Mouse (Mus musculus) neural tube, embryonic 12.5 days (tissue): Measurements from ENCODE around the gene Nedd4. TPM values are rescaled to one million over a fixed set of nuclear protein-coding genes. Genes with fewer than 3 reads are reported as not detected.
"Not testable (repeated sequence)": the region's sequence is repeated elsewhere in the genome, so short reads cannot be mapped to it uniquely, and the experiment has no call there.

Experiments used
- ATAC-seq: fragments of 200-750 bp; cut with Nextera tagmentation; 2 replicates; pipeline ENCODE4 v1.8.0; 2017; ENCODE audit warnings: low read depth, mild to moderate bottlenecking, moderate TSS enrichment, moderate library complexity; ENCODE audit not compliant: low FRiP score
- H3K27ac ChIP-seq: fragments of 300-500 bp; sonication (generic); 2 replicates; pipeline ENCODE4 v1.5.1; 2016
- H3K27me3 ChIP-seq: fragments of 300-500 bp; sonication (generic); replicated peaks from 2 replicates; pipeline ENCODE4 v1.6.1; 2016; ENCODE audit warnings: mild to moderate bottlenecking
- H3K36me3 ChIP-seq: fragments of 300-500 bp; sonication (generic); 2 replicates; pipeline ENCODE4 v1.6.1; 2016; ENCODE audit warnings: mild to moderate bottlenecking
- H3K4me1 ChIP-seq: fragments of 300-500 bp; sonication (generic); 2 replicates; pipeline ENCODE4 v1.6.1; 2016
- H3K4me2 ChIP-seq: fragments of 300-500 bp; sonication (generic); replicated peaks from 2 replicates; pipeline ENCODE4 v1.6.1; 2016; ENCODE audit warnings: mild to moderate bottlenecking
- H3K4me3 ChIP-seq: fragments of 300-500 bp; sonication (generic); 2 replicates; pipeline ENCODE4 v1.5.1; 2016
- H3K9ac ChIP-seq: fragments of 300-500 bp; sonication (generic); 2 replicates; pipeline ENCODE4 v1.6.1; 2016; ENCODE audit warnings: mild to moderate bottlenecking
- H3K9me3 ChIP-seq: fragments of 300-500 bp; sonication (generic); 2 replicates; pipeline ENCODE4 v1.6.1; 2016; ENCODE audit warnings: mild to moderate bottlenecking
- WGBS: fragments of 180-500 bp; shearing (Covaris S2); methylation state at CpG from one replicate; pipeline ENCODE4 v1.1.7; 2016; 5-methylcytosine and 5-hydroxymethylcytosine counted together
- polyA plus RNA-seq: library from polyadenylated mRNA; unstranded; fragments of >200 nt; fragmentation: Nextera tagmentation; extraction: Ambion mirVana; gene quantifications from 2 replicates; pipeline ENCODE4 v1.2.1, GENCODE M21; 2016

The Nedd4 gene
- polyA plus RNA-seq, 1 experiment from 2014 or later = 637 TPM

GRCm38 (mm10) chr9:72656491-72656890 lies 5.7 kb upstream of the Nedd4 start:
- Histone ChIP-seq H3K4me3 (no peak overlapping the region), H3K4me1 (peaks cover 19% of the 10 kb centered on the region), H3K4me2 (no peak overlapping the region), H3K9ac (no peak overlapping the region), H3K27me3 (no peaks in the 10 kb centered on the region), H3K27ac (no peak overlapping the region), H3K9me3 (no peaks in the 10 kb centered on the region), H3K36me3 (no peaks in the 10 kb centered on the region)
- WGBS = 15% methylated on average over 4 of the region's 4 CpGs
- ATAC-seq = no peak

DNA sequence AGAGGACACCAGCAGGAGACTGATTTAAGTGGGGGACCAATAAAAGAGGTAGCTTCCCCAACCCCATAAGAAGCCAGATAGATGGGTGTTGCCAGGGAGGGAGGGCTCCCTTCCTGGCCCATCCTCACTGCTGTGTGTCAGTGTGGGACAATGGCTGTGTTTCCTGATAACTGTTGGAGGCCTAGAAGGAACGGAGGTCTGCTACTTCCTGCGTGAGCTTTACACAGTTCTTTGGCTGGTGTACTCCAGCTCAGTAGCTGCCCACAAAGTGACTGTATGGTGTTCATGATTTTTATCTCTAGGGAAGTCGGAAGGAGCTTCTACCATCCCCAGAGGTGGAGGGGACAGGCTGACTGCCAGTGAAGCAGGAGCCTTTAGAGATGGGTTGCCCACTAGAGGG lies 5.2 kb upstream of the Nedd4 start:
- WGBS = 14% methylated on average over 3 of the region's 3 CpGs

GRCm38 (mm10) chr9:72657694-72658093 lies 4.5 kb upstream of the Nedd4 start:
- Histone ChIP-seq H3K9ac (no peak overlapping the region), H3K4me3 (no peak overlapping the region), H3K27ac (no peak overlapping the region), H3K27me3 (no peaks in the 10 kb centered on the region), H3K4me1 (peaks cover 17% of the 10 kb centered on the region), H3K9me3 (no peaks in the 10 kb centered on the region), H3K36me3 (no peaks in the 10 kb centered on the region), H3K4me2 (no peak overlapping the region)
- 85% methylated on average over 1 of the region's 1 CpGs for WGBS
- ATAC-seq = no peak

More for the DNA sequence above, 5.2 kb upstream of the Nedd4 start:
- Histone ChIP-seq H3K36me3 (no peaks in the 10 kb centered on the region), H3K4me3 (no peak overlapping the region), H3K27me3 (no peaks in the 10 kb centered on the region), H3K4me2 (no peak overlapping the region), H3K9ac (no peak overlapping the region), H3K4me1 (peaks cover 19% of the 10 kb centered on the region), H3K27ac (no peak overlapping the region), H3K9me3 (no peaks in the 10 kb centered on the region)
- ATAC-seq = no peak

- Histone ChIP-seq H3K9ac (no peak overlapping the region), H3K36me3 (peaks cover 7% of the 10 kb centered on the region; the same call in 1 of the 2 replicates), H3K27me3 (no peaks in the 10 kb centered on the region), H3K4me2 (no peak overlapping the region), H3K4me1 (peaks cover 31% of the 10 kb centered on the region), H3K4me3 (no peak overlapping the region), H3K9me3 (no peaks in the 10 kb centered on the region), H3K27ac (no peak overlapping the region)
- ATAC-seq = no peak
- 80% methylated on average over 4 of the region's 4 CpGs for WGBS
These were observed 2.0 kb upstream of the Nedd4 start for GRCm38 (mm10) chr9:72660139-72660538.

DNA sequence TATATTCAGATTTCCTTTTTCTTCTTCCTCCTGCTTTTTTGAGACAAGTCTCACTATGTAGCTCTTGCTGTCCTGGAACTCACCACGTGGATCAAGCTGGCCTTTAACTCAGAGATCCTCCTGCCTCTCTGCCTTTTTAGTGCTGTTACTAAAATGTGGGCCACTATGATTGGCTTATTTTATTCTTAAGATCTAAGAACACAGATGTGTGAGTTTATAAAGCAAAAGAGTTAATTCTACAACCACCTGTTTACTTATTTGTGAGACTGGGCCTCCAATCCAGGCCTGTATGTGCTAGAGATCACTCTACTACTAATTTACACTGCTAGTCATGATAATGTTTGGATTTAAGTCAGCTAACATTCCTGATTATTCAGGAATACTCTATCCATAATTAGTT lies 1.2 kb upstream of the Nedd4 start:
- Histone ChIP-seq H3K4me1 (peaks cover 35% of the 10 kb centered on the region), H3K27ac (no peak overlapping the region), H3K9ac (no peak overlapping the region), H3K27me3 (no peaks in the 10 kb centered on the region), H3K4me2 (no peak overlapping the region), H3K36me3 (peaks cover 14% of the 10 kb centered on the region; the same call in 1 of the 2 replicates), H3K4me3 (no peak overlapping the region), H3K9me3 (no peaks in the 10 kb centered on the region)
- WGBS = 45% methylated on average over 1 of the region's 1 CpGs
- no peak for ATAC-seq

DNA sequence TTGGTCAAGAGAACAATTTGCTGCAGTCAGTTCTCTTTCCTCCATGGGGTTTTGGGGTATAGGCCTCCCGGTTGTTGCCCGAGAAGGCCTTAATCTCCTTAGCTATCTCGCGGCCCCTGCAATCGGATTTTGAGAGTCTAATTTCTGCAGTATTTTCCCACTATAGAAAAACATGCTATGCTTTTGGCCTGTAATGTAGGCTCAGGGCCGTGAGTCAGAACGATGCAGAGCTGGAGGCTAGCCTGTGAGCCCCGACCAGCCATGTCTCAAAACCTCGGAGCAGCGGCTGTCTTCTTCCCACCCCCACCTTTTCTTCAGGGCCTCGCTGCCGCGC lies 618 bp upstream of the Nedd4 start:
- no peaks in the 10 kb centered on the region for H3K9me3 ChIP-seq
- ATAC-seq = no peak
- no peaks in the 10 kb centered on the region for H3K27me3 ChIP-seq
- H3K4me3 ChIP-seq = peak overlapping the region; percentile 81
- peak overlapping the region; percentile 83 for H3K4me2 ChIP-seq
- peak overlapping the region; percentile 97 for H3K27ac ChIP-seq
- under 1% methylated on average over 13 of the region's 13 CpGs for WGBS
- peak overlapping the region; percentile 99 for H3K9ac ChIP-seq
- peaks cover 17% of the 10 kb centered on the region for H3K36me3 ChIP-seq
- peaks cover 30% of the 10 kb centered on the region for H3K4me1 ChIP-seq

- Histone ChIP-seq H3K36me3 (peaks cover 28% of the 10 kb centered on the region), H3K4me3 (peak overlapping the region; percentile 81), H3K27me3 (no peaks in the 10 kb centered on the region), H3K4me2 (peak overlapping the region; percentile 83), H3K9me3 (no peaks in the 10 kb centered on the region), H3K9ac (peak overlapping the region; percentile 99), H3K27ac (peak overlapping the region; percentile 97), H3K4me1 (peaks cover 25% of the 10 kb centered on the region)
- ATAC-seq = peak; percentile 48
- WGBS = under 1% methylated on average over 55 of the region's 55 CpGs
These were observed 766 bp downstream of the Nedd4 start for GRCm38 (mm10) chr9:72662691-72663533.

GRCm38 (mm10) chr9:72663534-72663918 lies 1.4 kb downstream of the Nedd4 start:
- Histone ChIP-seq H3K36me3 (peaks cover 28% of the 10 kb centered on the region), H3K4me1 (peaks cover 25% of the 10 kb centered on the region), H3K27me3 (no peaks in the 10 kb centered on the region), H3K4me3 (peak overlapping the region; percentile 81), H3K9me3 (no peaks in the 10 kb centered on the region), H3K9ac (peak overlapping the region; percentile 99), H3K27ac (peak overlapping the region; percentile 97), H3K4me2 (peak overlapping the region; percentile 83)
- no peak for ATAC-seq
- 10% methylated on average over 10 of the region's 10 CpGs for WGBS

DNA sequence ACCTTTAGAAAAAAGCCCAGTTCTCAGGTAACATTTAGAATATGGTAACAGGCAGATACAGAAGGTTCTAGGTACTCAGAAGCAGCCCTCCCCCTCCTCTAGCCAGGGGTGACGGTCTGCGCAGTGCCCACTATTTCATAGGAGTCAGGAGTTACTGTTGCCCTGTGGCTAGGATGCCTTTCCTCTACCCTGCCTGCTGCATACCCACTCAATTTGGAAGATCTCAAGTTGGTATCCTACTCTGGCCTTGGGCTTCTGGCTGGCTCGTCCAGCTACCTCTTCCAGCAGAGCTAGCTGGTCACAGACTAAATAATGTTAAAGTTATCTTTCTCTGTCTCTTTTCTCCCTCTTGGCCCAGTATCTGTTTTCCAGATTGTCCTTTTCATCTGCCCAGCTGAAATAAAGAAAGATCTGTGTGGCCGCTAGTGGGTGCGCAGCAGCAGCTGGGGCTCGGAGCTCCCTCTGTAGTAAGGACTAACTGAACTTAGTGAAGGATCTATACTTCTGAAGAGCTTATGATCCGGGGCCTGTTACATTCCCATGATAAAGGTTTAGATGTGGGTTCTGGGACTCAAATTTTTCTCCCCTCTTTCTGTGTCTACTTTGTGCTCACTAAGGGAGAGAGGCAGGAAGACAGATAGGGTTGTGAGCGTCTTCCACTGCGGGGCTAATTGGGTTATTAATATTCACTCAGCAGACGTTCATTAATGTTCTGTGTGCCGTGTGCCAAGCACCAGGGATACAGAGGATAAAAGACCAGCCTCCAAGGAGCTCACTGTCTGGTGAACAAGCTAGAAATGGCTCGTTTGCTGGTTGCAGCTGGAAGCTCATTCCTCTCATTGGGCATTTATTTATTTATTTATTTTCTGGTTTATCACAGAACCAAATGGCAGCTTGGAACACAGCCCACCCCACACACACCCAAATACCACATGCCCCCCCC lies 2.5 kb downstream of the Nedd4 start:
- Histone ChIP-seq H3K4me1 (peaks cover 25% of the 10 kb centered on the region), H3K9me3 (no peaks in the 10 kb centered on the region), H3K27ac (peak overlapping the region; percentile 43; the same call in 1 of the 2 replicates), H3K4me3 (peak overlapping the region; percentile 81), H3K27me3 (no peaks in the 10 kb centered on the region), H3K9ac (peak overlapping the region; percentile 99), H3K4me2 (peak overlapping the region; percentile 83), H3K36me3 (peaks cover 37% of the 10 kb centered on the region)
- no peak for ATAC-seq
- 37% methylated on average over 12 of the region's 12 CpGs for WGBS

DNA sequence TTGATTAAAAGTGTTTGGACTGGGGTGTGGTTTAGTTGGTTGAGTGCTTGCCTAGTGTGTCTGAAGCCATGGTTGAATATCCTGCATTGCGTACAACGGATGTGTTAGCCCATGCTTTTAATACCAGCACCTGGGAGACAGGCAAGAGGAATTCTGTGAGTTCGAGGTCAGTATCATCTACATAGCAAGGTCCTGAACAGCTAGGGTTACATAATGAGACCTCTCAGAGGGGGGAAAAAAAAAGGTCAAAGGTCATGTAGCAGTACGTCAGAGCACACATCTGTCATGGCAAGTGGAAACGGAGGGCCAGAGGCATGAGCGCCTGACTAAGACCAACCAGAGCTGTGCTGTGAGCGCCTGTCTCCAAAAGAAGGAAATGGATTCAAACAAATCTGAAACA lies 3.4 kb downstream of the Nedd4 start:
- H3K9me3 ChIP-seq = no peaks in the 10 kb centered on the region
- peak overlapping the region; percentile 43; the same call in 1 of the 2 replicates for H3K27ac ChIP-seq
- 38% methylated on average over 7 of the region's 7 CpGs for WGBS
- H3K4me1 ChIP-seq = peaks cover 29% of the 10 kb centered on the region
- peaks cover 44% of the 10 kb centered on the region for H3K36me3 ChIP-seq
- no peaks in the 10 kb centered on the region for H3K27me3 ChIP-seq
- ATAC-seq = no peak
- H3K9ac ChIP-seq = peak overlapping the region; percentile 99; the same call in 1 of the 2 replicates
- H3K4me2 ChIP-seq = peak overlapping the region; percentile 83
- peak overlapping the region; percentile 81; the same call in 1 of the 2 replicates for H3K4me3 ChIP-seq

- 76% methylated on average over 8 of the region's 8 CpGs for WGBS
- not testable (repeated sequence) for H3K4me3 ChIP-seq, H3K9me3 ChIP-seq, H3K27me3 ChIP-seq, H3K27ac ChIP-seq, H3K9ac ChIP-seq, ATAC-seq
- peaks cover 49% of the 10 kb centered on the region for H3K36me3 ChIP-seq
- 0 out of 2 replicates have a peak overlapping the region, but pooled peaks have one; percentile 5 for H3K4me2 ChIP-seq
- peaks cover 26% of the 10 kb centered on the region for H3K4me1 ChIP-seq
These were observed 4.3 kb downstream of the Nedd4 start for GRCm38 (mm10) chr9:72666352-72667021.
